Mouse (Mus musculus) adrenal gland, postnatal 14 days (tissue): ENCODE measurements at regions not wholly inside any gene's neighbourhood (a gene's known extent, or its start where the extent isn't known, plus 50 kb on each side); places are given as distances from the start of the nearest gene placed in this dataset.
"Not testable (repeated sequence)": the region's sequence is repeated elsewhere in the genome, so short reads cannot be mapped to it uniquely, and the experiment has no call there.

ENCODE experiments used
- DNase-seq: peaks from one replicate; pipeline ENCODE4 v3.0.0; 2021; ENCODE audit warnings: mixed read lengths

DNA sequence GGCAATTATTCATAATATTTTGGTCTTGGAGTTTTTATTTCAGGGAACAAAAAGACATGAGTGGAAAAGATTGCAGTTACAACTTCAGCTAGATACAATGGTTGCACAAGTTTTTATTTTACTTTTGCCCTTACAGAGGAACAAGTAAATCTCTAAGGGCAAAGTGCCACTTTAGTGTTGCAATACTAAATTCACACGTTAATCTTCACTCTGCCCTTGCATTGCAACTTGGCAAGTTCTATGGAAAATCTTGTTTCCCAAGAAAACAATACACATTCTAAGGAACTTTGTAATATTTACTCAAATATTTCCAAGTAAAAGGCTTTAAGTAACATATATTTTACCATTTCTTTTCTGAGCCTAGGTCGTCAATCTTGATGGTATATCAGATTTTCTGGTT, 85.9 kb downstream of the Chil6 start:
- DNase-seq = no peak

- DNase-seq = no peak
Measured at GRCm38 (mm10) chr3:106316974-106317373, 89.0 kb downstream of the Chil6 start.

DNA sequence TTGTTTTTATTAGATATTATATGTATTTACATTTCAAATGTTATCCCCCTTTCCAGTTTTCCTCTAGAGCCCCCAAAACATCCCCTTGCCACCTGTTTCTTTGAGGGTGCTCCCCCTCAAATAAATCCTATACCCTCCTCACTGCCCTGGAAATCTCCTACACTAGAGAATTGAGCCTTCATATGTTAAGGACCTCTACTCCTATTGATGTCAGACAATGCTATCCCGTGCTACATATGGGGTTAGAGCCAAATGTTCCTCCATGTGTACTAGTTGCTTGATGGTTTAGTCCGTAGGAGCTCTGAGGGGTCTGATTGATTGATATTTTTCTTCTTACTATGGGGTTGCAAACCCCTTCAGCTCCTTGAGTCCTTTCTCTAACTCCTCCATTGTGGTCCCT, 73.6 kb upstream of the Chil4 start:
- DNase-seq = no peak

DNA sequence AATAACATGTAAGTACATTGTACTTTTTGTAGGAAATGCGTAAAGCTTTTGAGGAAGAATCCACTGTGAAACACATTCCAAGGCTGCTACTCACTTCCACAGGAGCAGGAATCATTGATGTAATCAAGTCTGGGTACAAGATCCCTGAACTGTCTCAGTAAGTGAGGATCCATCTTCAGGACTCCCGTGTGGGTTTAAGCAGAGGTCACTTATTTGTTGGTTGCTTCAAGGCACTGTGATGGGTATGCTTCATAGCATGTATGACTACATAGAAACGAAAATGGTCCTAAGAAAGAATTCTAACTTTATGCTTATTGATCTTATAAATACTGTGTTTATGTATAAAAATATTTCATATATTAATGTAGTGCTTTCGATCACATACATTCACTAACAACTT, 72.6 kb upstream of the Chil4 start:
- DNase-seq = no peak

DNA sequence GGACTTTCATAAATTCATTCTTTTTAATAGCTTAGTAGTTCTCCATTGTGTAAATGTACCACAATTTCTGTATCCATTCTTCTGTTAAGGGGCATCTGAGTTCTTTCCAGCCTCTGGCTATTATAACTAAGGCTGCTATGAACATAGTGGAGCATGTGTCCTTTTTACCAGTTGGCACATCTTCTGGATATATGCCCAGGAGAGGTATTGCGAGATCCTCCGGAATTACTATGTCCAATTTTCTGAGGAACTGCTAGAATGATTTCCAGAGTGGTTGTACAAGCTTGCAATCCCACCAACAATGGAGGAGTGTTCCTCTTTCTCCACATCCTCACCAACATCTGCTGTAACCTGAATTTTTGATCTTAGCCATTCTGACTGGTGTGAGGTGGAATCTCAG, 59.3 kb upstream of the Chil4 start:
- peak; percentile 7 for DNase-seq

DNA sequence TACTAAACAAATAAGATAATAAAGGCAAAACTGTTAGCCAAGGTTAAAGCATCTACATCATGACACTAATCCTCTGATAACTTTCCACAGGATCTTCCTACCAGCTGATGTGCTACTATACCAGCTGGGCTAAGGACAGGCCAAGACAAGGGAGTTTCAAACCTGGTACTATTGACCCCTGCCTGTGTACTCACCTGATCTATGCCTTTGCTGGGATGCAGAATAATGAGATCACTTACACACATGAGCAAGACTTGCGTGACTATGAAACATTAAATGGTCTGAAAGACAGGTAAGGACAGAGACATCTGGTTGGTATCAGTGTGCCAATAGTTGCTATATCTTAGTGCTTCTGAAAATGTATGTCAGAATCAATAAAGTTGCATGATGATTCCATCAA, 56.4 kb upstream of the Chil4 start:
- DNase-seq = not testable (repeated sequence)
